Mouse (Mus musculus): ENCODE results near the gene Col5a1. TPM values are rescaled to one million over a fixed set of nuclear protein-coding genes. Genes with fewer than 3 reads are reported as not detected.

The Col5a1 gene
- polyA plus RNA-seq, 1 experiment from 2014 or later = 29.0 TPM

DNA sequence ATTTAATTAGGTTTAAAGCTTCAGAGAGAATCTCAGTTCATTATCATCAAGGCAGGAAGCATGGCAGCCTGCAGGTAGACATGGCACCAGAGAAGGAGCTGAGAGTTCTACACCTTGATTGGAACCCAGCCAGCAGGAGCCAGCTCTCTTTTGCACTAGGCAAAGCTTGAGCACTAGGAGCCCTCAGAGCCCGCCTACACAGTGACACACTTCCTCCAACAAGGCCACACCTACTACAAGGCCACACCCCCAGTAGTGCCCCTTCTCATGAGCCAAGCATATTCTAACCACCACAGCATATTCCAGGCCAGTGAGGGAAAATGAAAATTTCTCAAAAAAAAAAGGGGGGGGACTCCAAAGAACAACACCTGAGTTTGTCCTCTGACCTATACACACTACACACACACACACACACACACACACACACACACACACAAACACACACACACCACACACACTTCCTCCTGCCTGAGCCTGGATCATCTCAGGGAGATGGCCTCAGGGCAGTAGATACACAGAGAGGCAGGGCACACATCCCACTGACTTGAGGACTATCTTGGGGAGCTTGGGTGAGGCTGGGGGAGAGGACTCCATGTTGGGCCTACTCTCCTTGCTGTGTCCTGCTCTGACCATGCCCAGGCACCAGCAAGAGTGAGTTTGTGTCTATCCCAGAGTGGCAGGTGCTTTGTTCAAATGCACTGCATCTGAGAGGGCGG, 181.8 kb downstream of the Col5a1 start:
- Histone ChIP-seq H3K27me3 (ENCODE audit: control insufficient read depth, insufficient read depth, low read length) (no peaks in the 10 kb centered on the region), H3K27ac (ENCODE audit: low read depth, low read length) (no peak overlapping the region), H3K9me3 (ENCODE audit: control insufficient read depth, low read length) (no peaks in the 10 kb centered on the region), H3K4me2 (replicated peaks; ENCODE audit: low read depth, low read length) (no peak overlapping the region), H3K4me1 (replicated peaks; ENCODE audit: control insufficient read depth, insufficient read depth, low read length) (no peaks in the 10 kb centered on the region), H3K4me3 (ENCODE audit: low read depth, low read length) (no peak overlapping the region), H3K9ac (ENCODE audit: low read depth, low read length) (no peak overlapping the region), H3K36me3 (ENCODE audit: control insufficient read depth, insufficient read depth, low read length) (no peaks in the 10 kb centered on the region)
- WGBS = 78% methylated on average over 2 of the region's 2 CpGs
- ATAC-seq (ENCODE audit: low FRiP score) (no peak), DNase-seq (ENCODE audit: low spot score) (no peak)

GRCm38 (mm10) chr2:28068537-28068878, 182.3 kb downstream of the Col5a1 start:
- no peaks in the 10 kb centered on the region for H3K4me1 ChIP-seq (replicated peaks; ENCODE audit: control insufficient read depth, insufficient read depth, low read length)
- H3K9ac ChIP-seq (ENCODE audit: low read depth, low read length) = no peak overlapping the region
- no peaks in the 10 kb centered on the region for H3K36me3 ChIP-seq (ENCODE audit: control insufficient read depth, insufficient read depth, low read length)
- H3K27ac ChIP-seq (ENCODE audit: low read depth, low read length) = no peak overlapping the region
- no peak overlapping the region for H3K4me2 ChIP-seq (replicated peaks; ENCODE audit: low read depth, low read length)
- peak; percentile 18 for DNase-seq (ENCODE audit: low spot score)
- no peak overlapping the region for H3K4me3 ChIP-seq (ENCODE audit: low read depth, low read length)
- 87% methylated on average over 9 of the region's 9 CpGs for WGBS
- no peaks in the 10 kb centered on the region for H3K27me3 ChIP-seq (ENCODE audit: control insufficient read depth, insufficient read depth, low read length)
- no peaks in the 10 kb centered on the region for H3K9me3 ChIP-seq (ENCODE audit: control insufficient read depth, low read length)
- no peak for ATAC-seq (ENCODE audit: low FRiP score)

GRCm38 (mm10) chr2:28075616-28076187, 189.5 kb downstream of the Col5a1 start:
- no peaks in the 10 kb centered on the region for H3K27me3 ChIP-seq (ENCODE audit: control insufficient read depth, insufficient read depth, low read length)
- no peaks in the 10 kb centered on the region for H3K9me3 ChIP-seq (ENCODE audit: control insufficient read depth, low read length)
- DNase-seq (ENCODE audit: low spot score) = no peak
- no peak for ATAC-seq (ENCODE audit: low FRiP score)
- H3K27ac ChIP-seq (ENCODE audit: low read depth, low read length) = no peak overlapping the region
- WGBS = 81% methylated on average over 7 of the region's 7 CpGs
- H3K36me3 ChIP-seq (ENCODE audit: control insufficient read depth, insufficient read depth, low read length) = no peaks in the 10 kb centered on the region
- H3K4me2 ChIP-seq (replicated peaks; ENCODE audit: low read depth, low read length) = no peak overlapping the region
- H3K9ac ChIP-seq (ENCODE audit: low read depth, low read length) = no peak overlapping the region
- no peaks in the 10 kb centered on the region for H3K4me1 ChIP-seq (replicated peaks; ENCODE audit: control insufficient read depth, insufficient read depth, low read length)
- H3K4me3 ChIP-seq (ENCODE audit: low read depth, low read length) = no peak overlapping the region

- no peak within 1 kb of the TSS for H3K27ac ChIP-seq (ENCODE audit: low read depth, low read length)
- no peak within 1 kb of the TSS for H3K4me2 ChIP-seq (replicated peaks; ENCODE audit: low read depth, low read length)
- H3K36me3 ChIP-seq (ENCODE audit: control insufficient read depth, insufficient read depth, low read length) = no peaks in the 10 kb centered on the region
- H3K9me3 ChIP-seq (ENCODE audit: control insufficient read depth, low read length) = no peaks in the 10 kb centered on the region
- H3K9ac ChIP-seq (ENCODE audit: low read depth, low read length) = no peak within 1 kb of the TSS
- DNase-seq (ENCODE audit: low spot score) (no peak), ATAC-seq (ENCODE audit: low FRiP score) (no peak)
- no peak within 1 kb of the TSS for H3K4me3 ChIP-seq (ENCODE audit: low read depth, low read length)
- WGBS = 90% methylated on average over 3 of the region's 3 CpGs
- no peaks in the 10 kb centered on the region for H3K4me1 ChIP-seq (replicated peaks; ENCODE audit: control insufficient read depth, insufficient read depth, low read length)
- no peaks in the 10 kb centered on the region for H3K27me3 ChIP-seq (ENCODE audit: control insufficient read depth, insufficient read depth, low read length)
These were observed 198.5 kb downstream of the Col5a1 start, which contains the start of gene Fcnb for GRCm38 (mm10) chr2:28084768-28085167. TSS of gene Fcnb (minus strand) at chr2:28084885.

GRCm38 (mm10) chr2:28086112-28086511, 199.9 kb downstream of the Col5a1 start:
- H3K27me3 ChIP-seq (ENCODE audit: control insufficient read depth, insufficient read depth, low read length) = no peaks in the 10 kb centered on the region
- H3K4me3 ChIP-seq (ENCODE audit: low read depth, low read length) = no peak overlapping the region
- no peaks in the 10 kb centered on the region for H3K9me3 ChIP-seq (ENCODE audit: control insufficient read depth, low read length)
- H3K4me1 ChIP-seq (replicated peaks; ENCODE audit: control insufficient read depth, insufficient read depth, low read length) = peaks cover 2% of the 10 kb centered on the region; the same call in 1 of the 2 replicates
- H3K4me2 ChIP-seq (replicated peaks; ENCODE audit: low read depth, low read length) = no peak overlapping the region
- no peak for DNase-seq (ENCODE audit: low spot score)
- H3K36me3 ChIP-seq (ENCODE audit: control insufficient read depth, insufficient read depth, low read length) = no peaks in the 10 kb centered on the region
- H3K27ac ChIP-seq (ENCODE audit: low read depth, low read length) = no peak overlapping the region
- no peak overlapping the region for H3K9ac ChIP-seq (ENCODE audit: low read depth, low read length)
- no peak for ATAC-seq (ENCODE audit: low FRiP score)
- WGBS = 79% methylated on average over 10 of the region's 10 CpGs

GRCm38 (mm10) chr2:28089095-28089494, 202.9 kb downstream of the Col5a1 start:
- Histone ChIP-seq H3K27ac (ENCODE audit: low read depth, low read length) (0 out of 2 replicates have a peak overlapping the region, but pooled peaks have one; percentile 85), H3K4me3 (ENCODE audit: low read depth, low read length) (no peak overlapping the region), H3K27me3 (ENCODE audit: control insufficient read depth, insufficient read depth, low read length) (no peaks in the 10 kb centered on the region), H3K4me1 (replicated peaks; ENCODE audit: control insufficient read depth, insufficient read depth, low read length) (peaks cover 4% of the 10 kb centered on the region; the same call in 1 of the 2 replicates), H3K9me3 (ENCODE audit: control insufficient read depth, low read length) (no peaks in the 10 kb centered on the region), H3K4me2 (replicated peaks; ENCODE audit: low read depth, low read length) (no peak overlapping the region), H3K36me3 (ENCODE audit: control insufficient read depth, insufficient read depth, low read length) (no peaks in the 10 kb centered on the region), H3K9ac (ENCODE audit: low read depth, low read length) (no peak overlapping the region)
- ATAC-seq (ENCODE audit: low FRiP score) (no peak), DNase-seq (ENCODE audit: low spot score) (peak; percentile 27)
- 64% methylated on average over 5 of the region's 5 CpGs for WGBS

Other genes with a start within 250 kb of the Col5a1 start
- gene Rxra, start 210.0 kb upstream of the Col5a1 start, polyA plus RNA-seq (2014; fragmentation: Nextera tagmentation; extraction: Ambion mirVana) = 6.5 and 7.6 TPM in 2 replicates
- not detected in 2 replicates for gene Fcnb, start 198.5 kb downstream of the Col5a1 start, polyA plus RNA-seq (2014; fragmentation: Nextera tagmentation; extraction: Ambion mirVana)